Mouse (Mus musculus) megakaryocyte, adult 5-6 weeks (primary cell): ENCODE results near the gene Zfp108. TPM values are rescaled to one million over a fixed set of nuclear protein-coding genes. Genes with fewer than 3 reads are reported as not detected.

Source experiments
- ATAC-seq: 2 replicates; pipeline ENCODE4 v1.8.0; 2016; ENCODE audit warnings: mild to moderate bottlenecking, inconsistent platforms; ENCODE audit not compliant: poor library complexity, severe bottlenecking
- total RNA-seq, 2 experiments: library from RNA; stranded (forward) in 1 of 2; stranded (reverse) in 1 of 2; fragments of 153-499, 151-499 nt in 1 of 2; fragments of 221-1000, 200-1000 nt in 1 of 2; gene quantifications; 2 replicates each; pipeline versions ENCODE4 v1.2.3 to v1.2.4; 2015 to 2017

The Zfp108 gene
- total RNA-seq, 2 experiments from 2014 or later, result 0.51 to 0.56 TPM

DNA sequence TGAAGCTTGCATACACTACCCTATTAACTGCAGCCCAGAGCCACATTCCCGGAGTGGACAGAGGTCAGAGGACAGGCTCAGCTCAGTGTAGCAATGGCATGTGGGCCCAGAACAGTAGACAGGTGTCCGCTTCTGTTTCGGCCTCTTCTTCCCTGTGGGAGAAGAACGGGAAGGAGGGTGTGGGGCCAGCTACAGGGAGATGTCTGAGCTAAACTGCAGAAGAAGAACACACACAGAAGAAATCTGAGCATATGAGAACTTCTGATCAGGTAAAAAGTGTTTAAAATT lies 26.2 kb downstream of the Zfp108 start:
- no peak for ATAC-seq

DNA sequence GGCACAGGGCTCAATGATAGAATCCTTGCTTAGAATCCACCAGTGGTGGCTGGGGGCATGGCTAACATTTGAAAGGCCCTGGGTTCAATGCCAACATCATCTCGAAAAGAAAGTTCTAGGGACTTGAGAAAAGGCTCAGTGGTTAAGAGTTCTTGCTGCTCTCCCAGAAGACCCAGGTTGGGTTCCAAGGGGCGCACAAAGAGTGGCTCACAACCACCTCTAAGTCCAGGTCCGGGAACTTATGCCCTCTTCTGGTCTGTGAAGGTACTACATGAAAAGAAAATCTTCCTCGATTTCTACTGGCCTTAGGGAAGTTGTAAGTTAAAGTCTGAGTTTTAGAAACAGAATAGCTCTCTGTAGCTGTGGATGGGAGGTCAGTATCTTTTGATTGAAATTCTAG lies 31.5 kb downstream of the Zfp108 start:
- ATAC-seq, result no peak

DNA sequence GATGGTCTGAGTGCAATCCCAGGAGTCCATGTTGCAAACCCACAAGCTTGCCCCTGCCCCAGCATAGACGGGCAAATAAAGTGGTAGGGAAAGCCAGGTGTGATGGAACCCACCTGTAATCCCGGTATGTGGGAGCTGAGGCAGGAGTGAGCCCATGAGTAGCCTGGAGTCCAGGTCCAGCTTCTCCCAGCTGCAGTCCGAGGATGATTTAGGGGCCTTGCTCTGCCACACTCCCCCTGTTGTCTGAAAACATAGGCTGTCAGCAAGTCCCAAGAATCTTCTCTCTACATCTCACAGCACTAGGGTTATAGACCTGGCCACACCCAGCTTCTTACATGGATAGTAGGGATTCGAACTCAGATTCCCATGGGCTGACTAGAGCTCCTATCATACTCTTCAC lies 32.3 kb downstream of the Zfp108 start:
- no peak for ATAC-seq

DNA sequence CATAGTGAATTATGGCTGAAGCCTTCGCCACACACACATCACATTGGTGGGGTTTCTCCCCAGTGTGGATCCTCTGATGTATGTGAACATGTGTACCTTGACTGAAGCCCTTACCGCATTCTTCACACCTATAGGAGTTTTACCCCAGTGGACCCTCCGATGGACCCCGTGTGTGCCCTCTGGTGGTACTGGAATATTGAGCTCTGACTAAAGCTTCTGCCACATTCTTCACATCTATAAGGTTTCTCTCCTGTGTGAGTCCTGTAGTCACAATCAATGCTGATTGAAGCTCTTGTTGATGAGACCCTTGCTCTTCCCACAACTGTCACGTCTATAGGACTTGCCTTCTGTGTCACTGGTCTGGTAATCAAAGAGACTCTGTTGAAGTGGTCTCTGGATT lies 33.1 kb downstream of the Zfp108 start:
- no peak for ATAC-seq

DNA sequence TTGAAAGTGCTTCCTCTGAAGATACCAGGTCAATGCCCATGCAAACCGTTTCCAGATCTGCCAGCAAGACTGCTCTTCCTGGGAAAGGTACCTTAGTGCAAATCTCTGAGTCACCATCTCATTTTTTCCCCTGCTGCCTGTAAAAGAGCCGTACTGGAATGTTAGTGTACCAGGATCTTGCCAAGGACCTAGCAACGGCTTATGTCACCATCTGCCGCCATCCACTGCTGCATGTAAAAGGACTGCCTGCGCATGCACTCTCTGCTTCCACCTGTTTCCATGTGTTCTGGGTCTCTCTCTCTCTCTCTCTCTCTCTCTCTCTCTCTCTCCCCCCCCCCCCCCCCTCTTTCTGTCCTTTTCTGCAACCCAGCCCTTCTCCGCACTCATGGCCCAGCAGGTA lies 33.9 kb downstream of the Zfp108 start:
- ATAC-seq, result no peak

DNA sequence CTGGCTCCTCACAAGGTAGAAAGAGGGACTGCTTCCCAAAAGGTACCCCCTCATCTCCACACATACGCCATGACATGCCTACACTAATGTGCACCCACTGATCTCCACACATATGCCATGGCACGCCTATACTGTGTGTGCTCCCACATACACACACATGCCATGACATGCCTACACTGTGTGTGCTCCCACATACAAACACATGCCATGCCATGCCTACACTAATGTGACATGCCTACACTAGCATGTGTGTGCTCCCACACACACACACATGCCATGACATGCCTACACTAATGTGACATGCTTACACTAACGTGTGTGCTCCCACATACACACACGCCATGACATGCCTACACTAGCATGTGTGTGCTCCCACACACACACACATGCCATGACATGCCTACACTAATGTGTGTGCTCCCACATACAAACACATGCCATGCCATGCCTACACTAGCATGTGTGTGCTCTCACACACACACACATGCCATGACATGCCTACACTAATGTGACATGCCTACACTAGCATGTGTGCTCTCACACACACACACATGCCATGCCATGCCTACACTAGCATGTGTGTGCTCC lies 35.6 kb downstream of the Zfp108 start:
- no peak for ATAC-seq

DNA sequence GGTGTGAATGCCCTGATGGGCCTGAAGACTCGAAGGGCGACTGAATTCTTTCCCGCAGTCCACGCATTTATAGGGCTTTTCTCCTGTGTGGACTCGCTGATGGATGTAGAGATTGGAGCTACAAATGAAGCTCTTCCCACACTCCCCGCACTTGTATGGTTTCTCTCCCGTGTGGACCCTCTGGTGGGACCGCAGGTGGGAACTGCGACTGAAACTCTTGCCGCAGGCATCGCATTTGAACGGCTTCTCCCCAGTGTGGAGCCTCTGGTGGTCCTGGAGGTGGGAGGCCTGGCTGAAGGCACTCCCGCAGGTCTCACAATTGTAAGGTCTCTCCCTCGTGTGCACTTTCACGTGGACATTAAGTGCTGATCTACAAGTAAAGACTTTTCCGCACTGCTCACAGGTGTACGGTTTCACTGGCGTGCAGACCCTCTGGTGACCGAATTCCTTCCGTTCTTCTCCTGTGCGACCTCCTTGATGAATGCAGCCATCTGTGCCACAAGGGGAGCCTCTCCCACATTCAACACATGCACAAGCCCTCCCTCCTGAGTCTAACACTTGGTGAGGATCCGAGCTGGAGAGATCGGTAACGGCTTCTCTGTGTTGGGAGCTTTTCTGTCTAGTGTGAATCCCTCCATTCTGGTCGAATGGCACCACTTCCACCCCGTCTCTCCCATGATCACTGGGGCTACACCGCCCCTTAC lies 36.9 kb downstream of the Zfp108 start:
- ATAC-seq, result no peak

DNA sequence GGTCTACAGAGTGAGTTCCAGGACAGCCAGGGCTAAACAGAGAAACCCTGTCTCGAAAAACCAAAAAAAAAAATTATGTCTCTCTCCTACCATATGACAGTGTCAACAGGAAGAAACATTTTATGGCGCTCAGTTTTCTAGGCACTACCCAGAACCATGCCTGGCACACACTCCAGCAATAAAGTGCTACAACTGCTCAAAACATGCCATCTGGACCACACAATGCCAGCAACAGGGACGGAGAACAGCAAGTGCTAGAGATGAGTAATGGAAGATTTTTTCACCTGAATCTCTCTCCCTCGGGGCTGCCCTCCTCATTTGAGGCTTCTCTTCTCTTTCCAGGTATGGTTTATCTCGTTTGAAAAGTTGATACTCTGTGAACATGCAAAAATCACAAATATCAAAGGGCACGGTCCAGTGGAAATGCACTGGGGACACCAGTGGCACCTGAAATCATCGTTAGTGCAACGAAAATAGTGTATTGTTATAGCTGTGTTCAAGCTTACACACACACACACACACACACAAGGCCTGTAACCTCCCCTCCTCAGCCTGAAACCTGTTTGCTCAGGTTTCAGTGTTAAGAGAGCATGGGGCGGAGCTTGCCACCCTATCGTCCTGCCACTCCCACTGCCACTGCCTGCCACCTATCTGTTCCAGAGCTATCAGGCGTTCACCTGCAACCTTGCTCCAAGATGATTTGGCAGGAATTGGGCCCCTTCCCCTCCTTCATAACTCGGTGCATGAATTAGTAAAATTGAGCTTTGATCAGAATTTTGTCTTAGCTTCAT lies 38.7 kb downstream of the Zfp108 start:
- no peak for ATAC-seq

DNA sequence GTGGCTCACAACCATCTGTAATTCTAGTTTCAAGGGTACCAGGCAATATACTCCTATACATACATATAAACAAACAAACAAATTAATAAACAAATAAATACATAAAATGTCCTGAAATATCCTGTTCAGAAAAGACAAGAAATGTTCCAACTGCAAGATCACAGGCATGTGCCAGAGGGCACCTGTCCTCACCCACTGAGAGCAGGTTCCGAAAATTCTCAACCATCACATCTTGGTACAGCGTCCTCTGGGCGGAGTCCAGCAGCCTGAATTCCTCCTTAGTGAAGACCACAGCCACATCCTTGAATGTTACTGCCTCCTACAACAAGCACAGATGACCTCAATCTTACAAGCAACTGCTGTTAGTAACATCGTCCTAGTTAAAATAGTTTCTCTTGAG lies 40.2 kb downstream of the Zfp108 start:
- no peak for ATAC-seq

DNA sequence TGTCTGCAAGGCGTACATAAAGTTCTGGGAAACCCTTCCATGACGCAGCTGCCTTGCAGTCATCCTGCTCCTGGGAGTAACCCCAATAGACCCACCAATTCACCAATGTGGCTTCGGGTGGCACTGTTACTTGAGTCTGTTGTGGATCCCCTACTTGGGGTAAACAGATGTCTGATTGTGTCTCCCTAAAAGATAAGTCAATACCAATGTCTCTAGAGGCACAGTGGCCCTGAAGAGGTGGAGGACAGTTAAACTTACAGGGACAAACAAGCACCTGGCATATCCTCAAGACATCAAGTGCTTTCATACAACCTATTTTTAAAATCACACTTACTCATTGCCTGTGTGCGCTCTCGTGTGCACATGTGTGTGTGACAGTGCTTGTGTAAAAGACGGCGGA lies 40.8 kb downstream of the Zfp108 start:
- ATAC-seq, result no peak

DNA sequence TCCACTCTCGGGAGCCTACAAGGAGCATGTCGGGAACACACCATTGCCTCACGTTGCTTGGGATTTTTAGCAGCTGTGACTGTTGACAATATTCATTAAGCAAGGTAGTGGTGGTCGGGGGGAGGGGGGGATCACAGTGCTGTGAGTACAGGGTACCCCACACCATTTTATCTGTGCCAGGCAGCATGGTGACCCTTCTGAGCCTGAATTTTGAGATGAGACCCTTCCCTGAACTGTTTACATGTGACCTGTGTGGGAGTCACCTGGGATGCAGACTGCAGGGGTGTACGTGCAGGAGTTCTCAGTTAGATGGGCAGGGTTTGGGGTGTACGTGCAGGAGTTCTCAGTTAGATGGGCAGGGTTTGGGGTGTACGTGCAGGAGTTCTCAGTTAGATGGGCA lies 41.8 kb downstream of the Zfp108 start:
- no peak for ATAC-seq

DNA sequence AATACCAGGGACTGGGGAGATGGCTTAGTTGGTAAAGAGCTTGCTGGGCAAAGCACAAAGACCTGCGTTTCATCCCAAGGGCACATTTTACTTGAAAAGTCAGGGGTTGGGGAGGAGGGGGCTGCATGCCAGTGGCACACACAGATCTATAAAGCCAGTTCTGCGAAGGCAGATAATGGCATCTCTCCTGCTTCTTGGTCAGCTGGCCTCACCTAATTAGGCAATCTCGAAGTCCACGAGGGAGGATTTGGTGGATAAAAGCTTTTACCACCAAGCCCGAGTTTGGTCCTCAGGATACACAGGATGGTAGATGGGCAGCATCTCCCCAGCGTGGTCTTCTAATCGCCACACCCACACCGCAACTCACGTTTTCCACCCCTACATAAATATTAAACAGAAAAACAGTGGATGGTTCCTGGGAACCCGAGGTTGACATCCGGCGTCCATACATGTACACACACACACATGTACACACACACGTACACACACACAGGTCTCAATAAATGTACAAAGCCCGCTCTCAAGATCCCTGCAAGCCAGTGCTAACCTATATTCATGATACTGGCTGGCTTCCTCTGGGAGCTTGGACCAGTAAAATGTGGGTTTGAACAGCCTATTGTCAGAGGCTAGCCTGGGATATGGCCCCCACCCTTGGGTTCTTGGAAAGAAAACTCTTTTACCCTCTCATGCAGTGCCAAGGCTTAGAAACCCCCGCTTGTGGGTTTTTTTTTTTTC lies 42.9 kb downstream of the Zfp108 start:
- no peak for ATAC-seq

DNA sequence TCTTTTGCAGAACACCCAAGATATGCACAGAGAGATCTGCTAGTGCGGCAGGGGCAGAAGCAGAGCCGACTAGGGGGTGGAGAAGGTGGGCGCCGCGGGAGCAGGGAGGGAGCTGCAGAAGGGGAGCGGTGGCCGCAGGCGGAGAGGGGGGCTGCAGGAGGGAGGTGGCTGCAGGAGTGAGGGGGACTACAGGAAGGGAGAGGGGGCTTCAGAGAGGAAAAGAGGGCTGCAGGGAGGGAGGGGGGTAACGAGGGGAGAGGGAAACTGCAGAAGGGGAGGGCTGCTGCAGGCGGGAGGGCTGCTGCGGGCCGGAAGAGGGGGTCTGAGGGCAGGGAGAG lies 44.0 kb downstream of the Zfp108 start:
- ATAC-seq, result no peak

DNA sequence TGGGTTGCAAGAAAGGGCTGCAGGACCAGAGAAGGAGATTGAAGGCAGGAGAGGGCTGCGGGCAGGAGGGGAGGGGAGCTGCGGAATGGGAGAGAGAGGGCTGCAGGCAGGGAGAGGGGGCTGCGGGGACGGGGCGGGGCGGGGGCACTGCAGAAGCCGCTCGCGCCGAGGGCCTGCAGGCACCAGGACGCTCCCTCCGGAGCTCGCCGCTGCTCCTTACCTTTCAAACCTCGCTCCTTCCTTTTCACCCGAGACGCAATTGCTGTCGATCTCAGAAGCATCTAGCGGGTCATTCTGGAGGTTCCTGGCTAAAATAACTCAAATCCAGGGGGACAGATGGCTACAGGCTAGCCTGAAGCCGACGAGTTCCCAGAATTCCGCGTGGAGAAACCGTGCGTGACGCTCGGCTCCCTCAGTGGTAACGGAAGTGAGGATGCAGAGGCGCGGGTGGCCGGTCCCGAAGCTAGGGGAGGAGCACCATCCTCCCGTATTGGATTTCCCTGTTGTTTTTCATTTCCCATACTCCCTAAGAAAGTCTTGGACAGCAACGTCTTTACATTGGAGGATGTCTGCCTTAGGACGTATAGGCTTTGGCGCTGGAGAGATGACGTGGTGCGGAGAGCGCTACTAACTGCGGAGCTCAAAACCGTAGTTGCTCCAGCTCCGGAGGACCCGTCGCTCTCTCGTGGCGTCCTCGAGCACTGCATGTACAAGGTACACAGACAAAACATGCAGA lies 44.5 kb downstream of the Zfp108 start:
- peak; percentile 89 for ATAC-seq

DNA sequence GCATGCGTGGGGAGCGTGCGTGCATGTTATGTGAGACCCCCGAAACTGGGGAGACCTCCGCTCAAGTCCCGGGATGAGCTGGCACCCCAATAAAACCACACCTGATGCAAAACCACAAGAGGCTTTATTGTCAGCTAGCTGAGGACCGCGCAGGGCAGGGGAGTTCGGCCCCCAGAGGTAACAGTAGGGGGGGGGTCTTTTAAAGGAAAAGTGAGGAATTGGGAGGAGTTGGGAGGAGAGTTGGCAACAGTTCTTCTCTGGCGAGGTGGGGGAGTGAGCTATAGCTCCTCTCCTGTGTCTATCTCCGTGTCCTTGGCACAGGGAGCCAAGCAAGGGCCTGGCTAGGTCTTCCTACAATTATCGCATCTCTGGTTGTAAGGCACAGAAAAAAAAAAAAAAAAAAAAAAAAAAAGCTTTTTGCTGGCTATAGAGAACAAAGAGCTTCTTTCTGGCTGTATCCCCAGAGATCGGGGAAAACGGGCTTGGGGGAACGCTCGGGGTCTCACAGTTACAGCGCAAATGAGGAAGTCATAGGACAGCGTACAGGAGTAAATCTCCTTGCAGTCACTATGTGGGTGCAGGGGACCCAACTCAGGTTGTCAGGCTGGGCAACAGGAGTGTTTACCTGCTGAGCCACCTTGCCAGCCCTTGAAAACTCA lies 45.4 kb downstream of the Zfp108 start:
- ATAC-seq, result peak; percentile 38; the same call in 1 of the 2 replicates

DNA sequence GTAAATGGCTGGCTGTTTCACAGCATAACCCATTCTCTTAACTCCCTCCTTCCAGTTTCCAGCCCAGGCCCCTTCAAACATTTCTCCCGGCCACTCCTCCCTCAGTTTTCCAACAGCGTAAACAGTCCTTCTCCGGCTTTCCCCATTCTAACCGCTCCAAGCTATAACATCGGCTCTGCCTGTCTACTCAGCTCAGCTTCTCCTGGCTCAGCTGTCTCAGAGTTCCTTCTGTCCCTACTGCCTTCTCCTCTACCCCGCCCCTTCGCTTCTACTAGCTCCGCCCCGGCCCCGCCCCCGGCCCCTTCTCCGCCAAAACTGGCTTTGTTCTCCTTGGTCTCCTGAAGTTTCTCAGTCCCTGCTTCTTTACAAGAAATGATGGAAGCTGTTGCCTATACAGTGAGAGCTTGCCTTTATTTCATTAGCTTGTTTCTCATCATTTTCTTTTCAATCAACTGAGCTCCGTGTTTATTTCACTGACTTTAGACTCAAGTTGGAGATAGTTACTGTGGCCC lies 46.2 kb downstream of the Zfp108 start, which contains the start of gene Zfp61:
Gene Zfp61, minus strand, starts transcription at position 462 of the 512 bp plus-strand sequence.
- ATAC-seq, result peak; percentile 70
